Mouse (Mus musculus) skeletal muscle tissue, adult 2 months (tissue): Measurements from ENCODE around the gene Socs7.

Source experiments
- DNase-seq: peaks from one replicate; pipeline ENCODE4 v3.0.0-alpha.2; 2012; ENCODE audit warnings: low read depth, low spot score

Gene Socs7

DNA sequence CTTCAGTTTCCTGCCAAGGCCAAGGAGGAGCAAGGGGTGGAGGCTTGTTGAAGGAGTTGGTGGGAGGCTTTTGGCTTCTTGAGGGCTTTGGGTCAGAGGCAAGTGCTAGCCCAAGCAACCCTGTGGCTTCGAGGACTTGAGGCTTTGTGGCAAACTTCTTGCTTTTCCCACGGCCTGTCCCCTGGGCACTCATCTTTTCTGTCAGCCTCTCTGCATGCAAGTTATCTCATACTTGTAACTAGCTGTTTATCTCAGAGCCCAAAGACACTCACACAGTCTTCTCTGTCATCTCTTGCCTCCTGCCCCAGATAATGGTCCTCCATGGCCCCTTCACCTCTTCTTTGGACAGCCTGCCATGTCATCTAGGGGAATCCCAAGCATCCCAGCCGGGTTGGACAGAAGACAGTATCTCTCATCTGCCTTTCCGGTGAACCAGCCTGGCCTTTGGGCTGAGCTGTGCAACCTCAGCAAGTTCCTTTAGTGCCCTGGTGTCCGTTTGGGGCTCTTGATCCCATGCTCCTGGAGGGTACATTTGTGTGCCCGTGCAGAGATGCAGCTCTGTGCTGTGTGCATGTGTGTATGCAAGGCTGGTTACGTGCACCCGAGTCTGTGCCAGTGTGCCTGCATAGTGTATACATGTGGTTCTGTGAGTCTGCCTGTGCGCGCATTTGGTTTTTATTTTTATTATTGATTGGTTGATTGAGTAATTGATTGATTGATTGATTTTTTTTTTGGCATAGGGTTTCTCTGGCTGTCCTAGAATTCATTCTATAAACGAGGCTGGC lies 80.7 kb downstream of the Socs7 start:
- DNase-seq = no peak

DNA sequence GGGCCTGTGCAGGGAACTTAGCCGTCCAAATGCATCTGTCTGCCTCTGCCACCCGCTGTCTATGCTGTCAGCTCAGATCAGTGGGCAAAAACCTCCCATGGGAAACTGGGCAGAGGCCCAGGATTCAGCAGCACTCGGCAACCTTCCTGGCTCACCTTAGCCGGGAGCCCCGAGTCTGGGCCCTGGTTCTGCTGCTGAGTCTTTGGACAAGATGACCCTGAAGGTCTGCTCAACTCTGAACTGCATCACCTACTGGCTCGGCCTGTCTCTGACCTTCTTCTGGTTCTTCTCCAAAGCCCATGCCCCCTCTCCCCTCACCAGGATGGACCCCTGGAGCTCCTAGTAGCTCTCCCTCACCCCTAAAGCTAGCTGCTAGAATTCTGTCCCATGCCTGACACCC lies 83.2 kb downstream of the Socs7 start:
- DNase-seq = no peak

DNA sequence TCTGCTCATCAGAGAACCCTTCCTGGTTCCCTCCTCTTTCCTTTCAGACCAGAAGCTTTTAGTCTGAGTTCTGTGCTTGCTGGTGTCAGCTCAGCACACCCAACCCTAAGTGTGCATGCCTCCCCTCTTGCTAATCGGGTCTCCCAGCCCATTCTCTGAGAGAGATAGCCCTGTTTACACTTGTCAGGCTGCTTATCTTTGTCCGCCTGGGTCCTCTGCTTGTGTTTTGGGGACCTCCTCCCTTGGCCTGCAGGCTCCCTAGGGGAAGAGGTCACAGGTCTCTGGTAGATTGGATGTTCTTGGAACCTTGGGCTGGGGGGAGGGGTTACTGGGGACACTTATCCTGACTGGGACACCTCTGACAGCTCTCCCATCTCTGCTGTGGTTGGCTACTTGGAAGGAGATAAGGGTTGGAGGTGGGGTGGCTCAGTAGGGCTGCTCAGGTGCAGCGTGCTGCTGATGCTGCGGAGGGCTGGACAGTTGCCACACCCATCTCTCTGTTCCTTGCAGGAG lies 83.7 kb downstream of the Socs7 start:
- no peak for DNase-seq

DNA sequence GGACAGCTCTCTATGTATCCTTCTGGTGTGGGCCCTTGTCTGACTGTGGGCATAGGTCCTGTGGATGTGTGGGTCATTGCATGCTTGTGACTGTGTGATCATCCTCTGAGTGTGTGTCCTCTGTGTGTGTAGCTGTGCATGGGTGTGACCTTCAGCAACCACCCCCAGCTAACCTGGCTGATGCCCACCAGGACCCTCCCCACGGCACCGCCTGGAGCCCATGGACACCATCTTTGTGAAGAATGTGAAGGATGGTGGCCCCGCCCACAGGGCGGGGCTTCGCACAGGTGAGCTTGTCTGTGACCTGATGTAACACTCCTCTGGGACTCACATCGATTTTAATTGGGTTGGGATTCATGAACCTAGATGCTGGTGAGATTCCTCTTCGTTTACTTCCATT lies 85.6 kb downstream of the Socs7 start:
- no peak for DNase-seq
